Mouse (Mus musculus): ENCODE measurements around the gene Large1. TPM values are rescaled to one million over a fixed set of nuclear protein-coding genes. Genes with fewer than 3 reads are reported as not detected.

The Large1 gene
- polyA plus RNA-seq, 2 experiments = 15.0 to 20.6 TPM

DNA sequence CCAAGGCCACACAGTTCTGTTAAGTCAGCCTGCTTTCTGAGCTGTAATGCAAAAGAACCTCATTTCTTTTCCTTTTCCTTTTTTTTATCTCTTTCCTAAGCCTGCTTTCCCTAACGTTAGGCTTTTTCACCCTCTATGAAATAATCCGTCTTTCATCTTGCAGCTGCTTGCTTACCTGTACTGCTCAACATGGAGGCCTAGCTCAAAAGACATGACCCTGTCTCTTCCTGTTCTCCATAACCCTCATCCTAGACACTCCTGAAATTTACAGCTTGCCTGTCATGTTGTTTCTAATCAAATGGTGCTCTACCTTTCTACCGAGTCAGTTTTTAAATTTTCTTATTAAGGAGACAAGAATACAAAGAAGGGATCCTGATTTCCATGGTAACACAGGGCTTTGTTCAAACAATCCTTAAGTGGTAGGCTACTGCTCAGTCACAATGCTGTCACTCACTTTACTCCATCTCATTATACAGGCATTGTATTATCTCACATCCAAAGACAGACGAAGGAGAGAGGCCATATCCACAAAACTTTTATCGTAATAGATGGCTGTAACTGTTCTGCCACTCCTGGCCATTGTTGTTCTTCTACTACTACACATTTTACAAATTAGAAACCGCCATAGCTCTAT lies 134.0 kb downstream of the Large1 start:
- Histone ChIP-seq H3K4me3 (replicated peaks; ENCODE audit: low read length) (no peak overlapping the region), H3K27ac (replicated peaks; ENCODE audit: low read depth, low read length) (no peak overlapping the region), H3K27me3 (ENCODE audit: control insufficient read depth, insufficient read depth, low read length) (no peaks in the 10 kb centered on the region), H3K9me3 (ENCODE audit: control insufficient read depth, low read length) (no peaks in the 10 kb centered on the region), H3K9ac (ENCODE audit: low read depth, low read length, severe bottlenecking) (no peak overlapping the region), H3K4me2 (replicated peaks; ENCODE audit: low read depth, low read length, severe bottlenecking) (no peak overlapping the region), H3K36me3 (ENCODE audit: control insufficient read depth, insufficient read depth, low read length) (no peaks in the 10 kb centered on the region), H3K4me1 (ENCODE audit: control insufficient read depth, insufficient read depth, low read length) (no peaks in the 10 kb centered on the region)
- DNase-seq (ENCODE audit: low spot score) (no peak), ATAC-seq (ENCODE audit: low FRiP score, low read depth) (no peak)
- no peak for TF ChIP-seq POLR2A (IDR thresholded peaks at IDR 0.05; ENCODE audit: borderline replicate concordance, extremely low read depth, insufficient read depth, insufficient read length)
- 87% methylated on average over 6 of the region's 6 CpGs for WGBS

DNA sequence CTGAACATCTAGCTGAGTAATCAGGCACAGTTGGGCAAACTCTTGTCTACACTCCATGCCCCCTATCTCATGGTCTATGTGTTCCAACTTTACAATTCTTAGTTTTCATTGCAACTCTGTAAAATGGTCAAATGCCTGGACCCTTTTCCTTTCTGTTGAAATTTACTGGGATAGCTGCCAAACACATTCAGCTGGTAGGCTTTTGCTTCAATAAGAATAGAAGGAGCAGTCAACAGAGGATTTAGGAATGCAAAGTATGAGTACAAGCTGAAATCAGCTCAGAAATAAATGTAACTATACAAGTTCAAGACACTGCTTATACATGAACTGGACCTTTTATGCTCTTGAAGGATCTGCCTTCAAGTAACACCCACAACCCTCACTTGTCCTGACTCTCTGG lies 146.5 kb downstream of the Large1 start:
- Histone ChIP-seq H3K36me3 (ENCODE audit: control insufficient read depth, insufficient read depth, low read length) (no peaks in the 10 kb centered on the region), H3K4me2 (replicated peaks; ENCODE audit: low read depth, low read length, severe bottlenecking) (no peak overlapping the region), H3K9me3 (ENCODE audit: control insufficient read depth, low read length) (no peaks in the 10 kb centered on the region), H3K4me3 (replicated peaks; ENCODE audit: low read length) (no peak overlapping the region), H3K27me3 (ENCODE audit: control insufficient read depth, insufficient read depth, low read length) (no peaks in the 10 kb centered on the region), H3K9ac (ENCODE audit: low read depth, low read length, severe bottlenecking) (no peak overlapping the region), H3K27ac (replicated peaks; ENCODE audit: low read depth, low read length) (no peak overlapping the region), H3K4me1 (ENCODE audit: control insufficient read depth, insufficient read depth, low read length) (no peaks in the 10 kb centered on the region)
- DNase-seq (ENCODE audit: low spot score) (peak; percentile 47), ATAC-seq (ENCODE audit: low FRiP score, low read depth) (no peak)
- no peak for TF ChIP-seq POLR2A (IDR thresholded peaks at IDR 0.05; ENCODE audit: borderline replicate concordance, extremely low read depth, insufficient read depth, insufficient read length)

DNA sequence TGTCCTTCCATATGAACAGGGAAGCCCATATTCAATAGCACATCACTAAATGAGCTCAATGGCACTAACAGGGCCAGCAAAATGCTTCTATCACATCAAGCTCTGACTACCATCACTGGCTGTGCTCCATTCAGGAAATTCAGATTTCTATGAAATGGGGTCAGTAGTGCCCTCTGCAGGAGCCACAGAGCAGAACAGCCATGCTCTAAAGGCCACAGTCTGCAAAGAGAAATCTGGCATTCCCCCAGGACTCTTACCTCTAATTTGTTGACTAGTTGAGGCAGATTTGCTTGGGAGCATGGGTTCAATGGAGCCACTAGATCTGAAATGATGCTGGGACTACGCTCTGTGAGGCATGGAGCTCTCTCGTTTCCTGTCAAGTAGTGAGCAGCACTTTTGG lies 151.5 kb downstream of the Large1 start:
- no peaks in the 10 kb centered on the region for H3K27me3 ChIP-seq (ENCODE audit: control insufficient read depth, insufficient read depth, low read length)
- ATAC-seq (ENCODE audit: low FRiP score, low read depth) (no peak), DNase-seq (ENCODE audit: low spot score) (no peak)
- no peaks in the 10 kb centered on the region for H3K4me1 ChIP-seq (ENCODE audit: control insufficient read depth, insufficient read depth, low read length)
- no peaks in the 10 kb centered on the region for H3K36me3 ChIP-seq (ENCODE audit: control insufficient read depth, insufficient read depth, low read length)
- no peaks in the 10 kb centered on the region for H3K9me3 ChIP-seq (ENCODE audit: control insufficient read depth, low read length)
- TF ChIP-seq POLR2A (IDR thresholded peaks at IDR 0.05; ENCODE audit: borderline replicate concordance, extremely low read depth, insufficient read depth, insufficient read length) = no peak
- H3K4me3 ChIP-seq (replicated peaks; ENCODE audit: low read length) = no peak overlapping the region
- no peak overlapping the region for H3K27ac ChIP-seq (replicated peaks; ENCODE audit: low read depth, low read length)
- WGBS = 78% methylated on average over 2 of the region's 2 CpGs
- H3K9ac ChIP-seq (ENCODE audit: low read depth, low read length, severe bottlenecking) = no peak overlapping the region
- no peak overlapping the region for H3K4me2 ChIP-seq (replicated peaks; ENCODE audit: low read depth, low read length, severe bottlenecking)

GRCm38 (mm10) chr8:73197714-73198113 lies 155.6 kb downstream of the Large1 start:
- H3K4me1 ChIP-seq (ENCODE audit: control insufficient read depth, insufficient read depth, low read length) = no peaks in the 10 kb centered on the region
- H3K4me3 ChIP-seq (replicated peaks; ENCODE audit: low read length) = no peak overlapping the region
- ATAC-seq (ENCODE audit: low FRiP score, low read depth) (no peak), DNase-seq (ENCODE audit: low spot score) (no peak)
- no peak overlapping the region for H3K4me2 ChIP-seq (replicated peaks; ENCODE audit: low read depth, low read length, severe bottlenecking)
- H3K9me3 ChIP-seq (ENCODE audit: control insufficient read depth, low read length) = no peaks in the 10 kb centered on the region
- WGBS = 83% methylated on average over 1 of the region's 1 CpGs
- no peak overlapping the region for H3K9ac ChIP-seq (ENCODE audit: low read depth, low read length, severe bottlenecking)
- no peaks in the 10 kb centered on the region for H3K27me3 ChIP-seq (ENCODE audit: control insufficient read depth, insufficient read depth, low read length)
- no peaks in the 10 kb centered on the region for H3K36me3 ChIP-seq (ENCODE audit: control insufficient read depth, insufficient read depth, low read length)
- no peak overlapping the region for H3K27ac ChIP-seq (replicated peaks; ENCODE audit: low read depth, low read length)
- no peak for TF ChIP-seq POLR2A (IDR thresholded peaks at IDR 0.05; ENCODE audit: borderline replicate concordance, extremely low read depth, insufficient read depth, insufficient read length)

DNA sequence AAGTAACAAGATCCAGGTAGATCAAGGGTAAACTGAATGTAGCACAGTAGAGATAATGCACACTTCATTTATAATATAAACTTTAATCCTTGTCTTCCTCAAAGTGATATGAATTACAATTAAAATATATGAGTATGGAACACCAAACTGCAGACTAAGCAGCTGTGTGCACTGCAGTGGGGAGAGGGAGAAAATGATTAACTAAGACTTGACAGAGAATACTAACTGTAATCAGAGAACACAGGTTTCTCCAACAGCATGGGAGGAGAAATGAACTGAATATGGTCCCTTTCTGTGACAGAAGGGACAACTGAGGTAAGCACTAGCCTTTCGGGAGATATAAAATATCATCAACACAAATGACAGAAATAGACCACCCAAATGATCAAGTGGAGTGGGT lies 164.7 kb downstream of the Large1 start:
- Histone ChIP-seq H3K36me3 (ENCODE audit: control insufficient read depth, insufficient read depth, low read length) (no peaks in the 10 kb centered on the region), H3K4me1 (ENCODE audit: control insufficient read depth, insufficient read depth, low read length) (no peaks in the 10 kb centered on the region), H3K27me3 (ENCODE audit: control insufficient read depth, insufficient read depth, low read length) (no peaks in the 10 kb centered on the region), H3K9ac (ENCODE audit: low read depth, low read length, severe bottlenecking) (no peak overlapping the region), H3K27ac (replicated peaks; ENCODE audit: low read depth, low read length) (no peak overlapping the region), H3K9me3 (ENCODE audit: control insufficient read depth, low read length) (no peaks in the 10 kb centered on the region), H3K4me3 (replicated peaks; ENCODE audit: low read length) (no peak overlapping the region), H3K4me2 (replicated peaks; ENCODE audit: low read depth, low read length, severe bottlenecking) (no peak overlapping the region)
- no peak for ATAC-seq (ENCODE audit: low FRiP score, low read depth)
- no peak for DNase-seq (ENCODE audit: low spot score)
- 90% methylated on average over 1 of the region's 1 CpGs for WGBS
- no peak for TF ChIP-seq POLR2A (IDR thresholded peaks at IDR 0.05; ENCODE audit: borderline replicate concordance, extremely low read depth, insufficient read depth, insufficient read length)

DNA sequence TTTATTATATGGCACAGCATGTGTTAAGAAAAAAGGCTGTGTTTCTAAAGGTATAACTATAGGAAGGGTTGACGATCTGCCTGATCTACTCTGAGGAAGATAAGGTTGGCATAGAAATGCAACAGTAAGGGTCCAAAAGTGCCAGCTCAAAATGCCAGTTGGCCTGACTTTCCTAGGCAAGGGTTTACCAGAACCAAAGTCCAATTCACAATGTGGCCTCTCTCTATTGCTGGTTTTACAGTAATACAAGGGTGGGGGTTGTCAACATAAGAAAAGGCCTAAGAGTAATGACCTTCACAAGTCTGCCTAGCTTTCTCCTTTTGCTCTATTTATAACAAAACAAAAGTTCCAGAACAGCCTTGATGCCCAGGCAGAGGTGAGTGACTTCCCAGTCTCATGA lies 166.0 kb downstream of the Large1 start:
- Histone ChIP-seq H3K9me3 (ENCODE audit: control insufficient read depth, low read length) (no peaks in the 10 kb centered on the region), H3K36me3 (ENCODE audit: control insufficient read depth, insufficient read depth, low read length) (no peaks in the 10 kb centered on the region), H3K4me3 (replicated peaks; ENCODE audit: low read length) (no peak overlapping the region), H3K27ac (replicated peaks; ENCODE audit: low read depth, low read length) (no peak overlapping the region), H3K4me1 (ENCODE audit: control insufficient read depth, insufficient read depth, low read length) (no peaks in the 10 kb centered on the region), H3K9ac (ENCODE audit: low read depth, low read length, severe bottlenecking) (no peak overlapping the region), H3K27me3 (ENCODE audit: control insufficient read depth, insufficient read depth, low read length) (no peaks in the 10 kb centered on the region), H3K4me2 (replicated peaks; ENCODE audit: low read depth, low read length, severe bottlenecking) (no peak overlapping the region)
- DNase-seq (ENCODE audit: low spot score) (no peak), ATAC-seq (ENCODE audit: low FRiP score, low read depth) (no peak)
- TF ChIP-seq POLR2A (IDR thresholded peaks at IDR 0.05; ENCODE audit: borderline replicate concordance, extremely low read depth, insufficient read depth, insufficient read length) = no peak
- WGBS = 96% methylated on average over 1 of the region's 1 CpGs

All from limb, embryonic 14.5 days (tissue).